Mouse (Mus musculus) ES-Bruce4 (cell line): ENCODE measurements at regions not wholly inside any gene's neighbourhood (a gene's known extent, or its start where the extent isn't known, plus 50 kb on each side); places are given as distances from the start of the nearest gene placed in this dataset.

ENCODE experiments used
- CTCF ChIP-seq: IDR thresholded peaks from one replicate; pipeline ENCODE4 v1.8.1; 2011; ENCODE audit warnings: low read depth, low read length
- EP300 ChIP-seq: IDR thresholded peaks from 2 replicates; pipeline ENCODE4 v1.6.1; 2011; ENCODE audit warnings: low read depth, low read length; ENCODE audit not compliant: insufficient read depth
- POLR2A ChIP-seq: IDR thresholded peaks from one replicate; pipeline ENCODE4 v1.8.1; 2011; ENCODE audit warnings: low read length; ENCODE audit not compliant: insufficient read depth

- TF ChIP-seq CTCF (no peak), EP300 (no peak), POLR2A (no peak)
Measured at GRCm38 (mm10) chr9:41268112-41268511, 106.6 kb upstream of the Ubash3b start.
